Mouse (Mus musculus): ENCODE results near the gene BC048679.

Gene BC048679

DNA sequence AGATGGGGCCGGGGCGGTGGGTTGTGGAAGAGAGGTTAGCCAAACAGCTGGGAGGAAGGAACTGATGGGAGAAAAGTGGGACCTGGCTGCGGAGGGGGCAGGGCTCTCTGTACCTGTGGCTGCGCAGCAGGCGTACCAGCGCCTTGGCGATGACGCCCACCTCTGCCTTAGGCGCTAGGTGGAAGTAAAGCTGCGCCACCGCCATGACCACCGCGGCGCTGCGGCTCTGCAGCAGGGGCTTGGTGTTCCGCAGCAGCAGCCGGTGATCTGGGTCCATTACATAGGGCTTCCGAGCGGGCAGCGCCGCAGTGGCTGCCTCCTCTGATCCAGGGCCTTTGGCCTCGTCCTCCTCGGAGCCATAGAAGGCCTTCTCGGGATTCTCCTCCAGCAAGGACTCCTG lies 21.2 kb downstream of the BC048679 start:
- DNase-seq (ENCODE audit: low spot score in 2 of 2): no peak

GRCm38 (mm10) chr7:81475221-81475620 lies 22.9 kb downstream of the BC048679 start:
- DNase-seq (ENCODE audit: low spot score in 2 of 2): no peak

- no peak for DNase-seq (ENCODE audit: low spot score in 2 of 2)
Observed at GRCm38 (mm10) chr7:81464906-81465450, 33.1 kb downstream of the BC048679 start.

GRCm38 (mm10) chr7:81464116-81464515 lies 34.0 kb downstream of the BC048679 start:
- no peak for DNase-seq (ENCODE audit: low spot score in 2 of 2)

DNA sequence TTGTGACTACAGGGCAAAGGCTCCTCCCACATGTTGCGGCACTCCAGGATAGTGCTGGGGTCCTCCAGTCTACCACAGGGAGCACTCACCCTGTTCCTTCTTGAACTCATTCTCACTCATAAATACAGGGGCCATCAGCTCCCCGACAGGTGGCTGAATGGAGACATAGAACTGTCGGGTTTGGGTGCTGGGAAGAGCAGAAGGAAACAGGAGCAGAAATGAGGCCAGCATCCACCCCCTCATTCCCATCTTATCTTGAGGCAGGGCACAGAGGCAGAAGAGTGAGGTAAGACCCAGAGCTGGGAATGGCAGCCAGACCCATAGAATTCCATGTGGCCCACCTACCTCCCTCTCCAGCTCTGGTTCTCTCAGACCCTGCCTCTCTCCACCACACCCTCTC lies 35.3 kb downstream of the BC048679 start:
- DNase-seq (ENCODE audit: low spot score in 2 of 2): peak in 1 of 2 experiments; percentile 2

DNA sequence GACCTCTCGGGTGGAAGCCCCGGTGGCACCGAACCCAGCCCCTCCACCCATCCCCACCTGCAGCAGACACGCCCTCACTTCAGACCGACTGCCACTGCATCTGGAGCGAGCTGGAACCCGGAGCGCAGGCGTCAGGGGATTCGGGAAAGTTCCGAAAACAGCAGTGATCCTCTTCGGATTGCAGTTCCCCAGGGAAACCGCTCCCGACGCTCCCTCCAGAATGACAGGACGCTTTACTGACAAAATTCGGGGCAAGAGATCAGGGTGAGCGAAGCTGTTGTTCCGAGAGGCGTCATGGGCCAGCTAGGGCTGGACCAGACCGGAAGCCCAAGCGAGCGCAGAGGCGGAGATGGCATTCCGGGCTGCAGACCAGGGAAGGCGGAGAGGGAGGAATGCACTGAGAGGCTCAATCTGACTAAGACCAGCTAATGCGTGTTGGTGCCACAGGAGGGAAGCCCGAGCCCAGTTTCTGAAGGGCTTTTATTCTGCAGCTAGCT lies 42.9 kb downstream of the BC048679 start, which contains the start of gene Cpeb1:
TSS of gene Cpeb1 (minus strand) at position 311 of the 497 bp plus-strand sequence.
- peak; percentile 28 to 58 for DNase-seq (ENCODE audit: low spot score in 2 of 2)

GRCm38 (mm10) chr7:81454331-81455039 lies 43.6 kb downstream of the BC048679 start:
- DNase-seq (ENCODE audit: low spot score in 2 of 2): peak; percentile 36 to 50

DNA sequence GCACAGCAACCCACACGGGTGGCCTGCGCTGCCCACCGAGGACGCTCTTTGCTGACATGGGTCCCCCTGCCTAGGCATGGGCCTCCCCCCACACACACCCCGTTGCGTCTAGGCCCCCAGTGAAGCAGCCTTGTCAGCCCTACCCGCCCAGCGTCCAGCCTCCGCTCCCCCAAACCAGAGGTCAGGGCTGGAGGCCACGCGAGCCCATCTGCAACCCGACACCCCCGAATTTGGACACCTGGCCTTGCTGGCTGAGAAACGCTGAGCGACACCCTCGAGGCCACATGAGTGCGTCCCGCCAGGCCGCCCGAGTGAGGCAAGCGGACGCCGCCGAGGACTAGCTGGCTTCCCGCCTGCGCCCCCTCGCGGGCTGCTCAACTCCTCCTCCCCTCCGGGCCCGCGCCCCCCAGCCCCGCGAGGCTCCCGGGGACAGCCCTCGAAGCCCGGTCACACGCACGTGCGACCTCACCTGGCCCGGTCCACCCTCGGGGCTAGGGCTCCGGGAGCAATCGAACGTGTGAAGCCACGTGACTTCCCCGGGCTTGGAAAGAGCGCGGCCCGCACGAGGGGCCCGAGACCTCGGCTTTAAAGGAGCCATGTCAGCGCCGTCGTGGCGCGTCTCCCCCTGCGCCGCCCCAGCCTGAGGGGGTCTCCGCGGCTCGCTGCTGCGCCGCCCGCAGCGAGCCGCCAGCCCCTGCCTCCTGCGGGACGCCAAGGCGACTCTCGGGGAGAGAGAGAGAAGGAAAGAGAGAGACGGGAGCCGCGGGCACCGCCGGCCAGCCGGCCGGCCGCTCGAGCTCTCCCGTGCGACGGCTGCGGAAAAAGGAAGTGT lies 44.4 kb downstream of the BC048679 start:
- no peak for DNase-seq (ENCODE audit: low spot score in 2 of 2)

GRCm38 (mm10) chr7:81452971-81453441 lies 45.1 kb downstream of the BC048679 start:
- DNase-seq (ENCODE audit: low spot score in 2 of 2): no peak

Measured in frontal cortex, postnatal 25 days (tissue).